Mouse (Mus musculus) hindbrain, embryonic 10.5 days (tissue): Measurements from ENCODE around the gene Tle3. TPM values are rescaled to one million over a fixed set of nuclear protein-coding genes. Genes with fewer than 3 reads are reported as not detected.

Experiments used
- DNase-seq: peaks from one replicate; pipeline ENCODE4 v3.0.0-alpha.2; 2017; ENCODE audit warnings: low spot score
- H3K27ac ChIP-seq: fragments of 300-500 bp; sonication (generic); 2 replicates; pipeline ENCODE4 v1.5.1; 2016; ENCODE audit warnings: mild to moderate bottlenecking, moderate library complexity
- H3K27me3 ChIP-seq: fragments of 300-500 bp; sonication (generic); 2 replicates; pipeline ENCODE4 v1.6.1; 2016; ENCODE audit warnings: mild to moderate bottlenecking; ENCODE audit not compliant: poor library complexity, insufficient read depth, severe bottlenecking
- H3K36me3 ChIP-seq: fragments of 300-500 bp; sonication (generic); 2 replicates; pipeline ENCODE4 v1.6.1; 2016; ENCODE audit warnings: mild to moderate bottlenecking, moderate library complexity
- H3K4me1 ChIP-seq: fragments of 300-500 bp; sonication (generic); replicated peaks from 2 replicates; pipeline ENCODE4 v1.6.1; 2016; ENCODE audit warnings: mild to moderate bottlenecking
- H3K4me3 ChIP-seq: fragments of 300-500 bp; sonication (generic); 2 replicates; pipeline ENCODE4 v1.5.1; 2016; ENCODE audit warnings: mild to moderate bottlenecking, moderate library complexity
- H3K9me3 ChIP-seq: fragments of 300-500 bp; sonication (generic); 2 replicates; pipeline ENCODE4 v1.6.1; 2016; ENCODE audit warnings: mild to moderate bottlenecking, moderate library complexity
- WGBS: fragments of 180-500 bp; shearing (Covaris S2); methylation state at CpG from one replicate; pipeline ENCODE4 v1.1.7; 2016; 5-methylcytosine and 5-hydroxymethylcytosine counted together
- polyA plus RNA-seq: library from polyadenylated mRNA; unstranded; fragments of >200 nt; fragmentation: Nextera tagmentation; extraction: Ambion mirVana; gene quantifications from 2 replicates; pipeline ENCODE4 v1.2.1, GENCODE M21; 2016

Gene Tle3
- polyA plus RNA-seq, 1 experiment from 2014 or later: 56.0 TPM

DNA sequence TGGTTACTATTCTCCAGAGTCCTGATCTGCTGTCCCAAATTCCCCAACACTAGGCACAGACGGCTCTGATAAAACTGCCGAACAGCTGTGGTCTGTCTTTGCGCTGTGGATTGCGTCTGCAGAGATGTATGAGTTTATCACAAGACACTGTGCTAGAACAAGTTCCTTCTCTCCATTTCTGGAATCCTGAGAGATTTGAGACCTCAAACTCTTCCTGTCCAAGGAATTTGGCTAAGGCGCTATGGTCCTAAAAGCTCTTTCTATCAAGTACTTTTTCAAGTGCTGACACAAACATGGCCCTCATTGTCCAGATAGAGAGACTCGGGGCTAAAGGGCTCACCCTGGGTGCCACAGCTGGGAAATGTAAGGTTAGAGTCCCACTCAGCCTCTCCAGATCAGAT is 83.7 kb downstream of the Tle3 start:
- Histone ChIP-seq H3K4me1 (peaks cover 34% of the 10 kb centered on the region), H3K36me3 (no peaks in the 10 kb centered on the region), H3K9me3 (no peaks in the 10 kb centered on the region), H3K27me3 (peaks cover 30% of the 10 kb centered on the region), H3K27ac (no peak overlapping the region), H3K4me3 (no peak overlapping the region)
- no peak for DNase-seq
- WGBS: 77% methylated on average over 6 of the region's 6 CpGs

- Histone ChIP-seq H3K4me3 (no peak overlapping the region), H3K9me3 (no peaks in the 10 kb centered on the region), H3K27ac (peak overlapping the region; percentile 9; the same call in 1 of the 2 replicates), H3K27me3 (peaks cover 37% of the 10 kb centered on the region), H3K4me1 (peaks cover 41% of the 10 kb centered on the region), H3K36me3 (no peaks in the 10 kb centered on the region)
- no peak for DNase-seq
- 65% methylated on average over 5 of the region's 5 CpGs for whole genome bisulfite sequencing
Observed at GRCm38 (mm10) chr9:61456441-61457161, 84.4 kb downstream of the Tle3 start.

- Histone ChIP-seq H3K9me3 (no peaks in the 10 kb centered on the region), H3K4me3 (no peak overlapping the region), H3K27me3 (peaks cover 39% of the 10 kb centered on the region), H3K27ac (0 out of 2 replicates have a peak overlapping the region, but pooled peaks have one; percentile 9), H3K4me1 (peaks cover 44% of the 10 kb centered on the region), H3K36me3 (no peaks in the 10 kb centered on the region)
- 38% methylated on average over 10 of the region's 10 CpGs for WGBS
- DNase-seq: no peak
Observed at GRCm38 (mm10) chr9:61457162-61457523, 85.0 kb downstream of the Tle3 start.

DNA sequence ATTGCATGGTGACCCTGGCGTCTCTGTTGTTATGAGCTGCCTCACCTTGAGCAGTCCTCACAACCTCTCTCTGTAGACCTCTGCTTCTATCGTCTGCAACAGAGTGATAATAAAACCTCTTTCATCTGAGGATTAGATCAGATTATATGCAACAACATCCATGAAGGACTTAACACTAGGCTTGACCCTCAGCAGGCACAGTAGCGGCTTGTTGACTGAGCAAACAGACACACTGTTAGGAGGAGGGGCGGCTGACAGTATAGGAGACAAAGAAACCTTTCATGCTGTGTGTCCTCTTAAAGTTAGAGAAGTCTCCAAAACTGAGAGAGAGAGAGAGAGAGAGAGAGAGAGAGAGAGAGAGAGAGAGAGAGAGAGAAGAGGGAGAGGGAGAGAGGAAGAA is 89.7 kb downstream of the Tle3 start:
- DNase-seq: no peak
- H3K4me3 ChIP-seq: no peak overlapping the region
- H3K36me3 ChIP-seq: no peaks in the 10 kb centered on the region
- no peak overlapping the region for H3K27ac ChIP-seq
- H3K4me1 ChIP-seq: peaks cover 37% of the 10 kb centered on the region
- peaks cover 15% of the 10 kb centered on the region; the same call in 1 of the 2 replicates for H3K9me3 ChIP-seq
- peaks cover 46% of the 10 kb centered on the region for H3K27me3 ChIP-seq
- 42% methylated on average over 4 of the region's 4 CpGs for WGBS

DNA sequence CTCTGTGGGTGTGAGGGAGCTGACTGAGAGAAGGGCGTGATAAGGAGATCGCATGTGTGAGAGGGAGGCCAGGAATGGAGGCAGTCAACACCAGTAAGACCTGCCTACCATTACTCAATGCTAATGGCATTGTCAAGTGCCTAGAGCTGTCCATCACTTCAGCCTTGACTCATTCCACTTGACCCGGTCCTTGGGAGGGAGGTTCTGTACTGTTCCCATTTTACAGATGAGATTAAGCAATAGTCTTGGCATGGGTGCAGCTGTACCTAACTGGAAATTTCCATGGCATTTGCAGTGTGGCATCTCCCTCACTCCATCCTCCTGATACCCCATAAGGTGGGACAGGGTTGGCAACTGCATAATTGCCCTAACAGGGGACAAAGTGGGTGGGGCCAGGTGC is 95.3 kb downstream of the Tle3 start:
- no peak for DNase-seq
- peaks cover 48% of the 10 kb centered on the region for H3K4me1 ChIP-seq
- H3K36me3 ChIP-seq: no peaks in the 10 kb centered on the region
- H3K27ac ChIP-seq: peak overlapping the region; percentile 88
- peaks cover 25% of the 10 kb centered on the region for H3K27me3 ChIP-seq
- H3K4me3 ChIP-seq: no peak overlapping the region
- peaks cover 15% of the 10 kb centered on the region; the same call in 1 of the 2 replicates for H3K9me3 ChIP-seq
- 96% methylated on average over 3 of the region's 3 CpGs for WGBS
